Mouse (Mus musculus) neutrophil, adult 5-6 weeks (primary cell): ENCODE data around the gene Cyp39a1. TPM values are rescaled to one million over a fixed set of nuclear protein-coding genes. Genes with fewer than 3 reads are reported as not detected.

Source experiments
- ATAC-seq: fragments of 151-379, 151-347 bp; 2 replicates; pipeline ENCODE4 v1.8.0; 2017; ENCODE audit warnings: mild to moderate bottlenecking, moderate TSS enrichment; ENCODE audit not compliant: insufficient number of reproducible peaks, poor library complexity, low FRiP score, severe bottlenecking; ENCODE audit errors: extremely low read depth
- total RNA-seq: library from RNA; stranded (forward); fragments of 200-1000 nt; gene quantifications from 2 replicates; pipeline ENCODE4 v1.2.3, GENCODE M21; 2017

Cyp39a1 gene
- total RNA-seq, 1 experiment from 2014 or later: 8.6 TPM

GRCm38 (mm10) chr17:43744425-43744824 is 77.2 kb downstream of the Cyp39a1 start:
- no peak for ATAC-seq

GRCm38 (mm10) chr17:43751146-43751545 is 83.9 kb downstream of the Cyp39a1 start:
- no peak for ATAC-seq

- no peak for ATAC-seq
These were observed 85.6 kb downstream of the Cyp39a1 start for GRCm38 (mm10) chr17:43752811-43753210.

- no peak for ATAC-seq
These were observed 87.5 kb downstream of the Cyp39a1 start for GRCm38 (mm10) chr17:43754687-43755086.

GRCm38 (mm10) chr17:43758607-43759259 is 91.5 kb downstream of the Cyp39a1 start:
- no peak for ATAC-seq

GRCm38 (mm10) chr17:43784531-43784930 is 117.3 kb downstream of the Cyp39a1 start:
- no peak for ATAC-seq

GRCm38 (mm10) chr17:43788222-43788621 is 121.0 kb downstream of the Cyp39a1 start:
- ATAC-seq: no peak

GRCm38 (mm10) chr17:43789376-43789775 is 122.2 kb downstream of the Cyp39a1 start:
- no peak for ATAC-seq

GRCm38 (mm10) chr17:43791751-43792150 is 124.5 kb downstream of the Cyp39a1 start:
- ATAC-seq: no peak

- ATAC-seq: no peak
These were observed 127.6 kb downstream of the Cyp39a1 start for GRCm38 (mm10) chr17:43794731-43795280.

Other genes starting within 250 kb of the Cyp39a1 start
- 0.12 TPM in 1 of 2 replicates, not detected in the other for gene Mep1a, start 164.6 kb upstream of the Cyp39a1 start, total RNA-seq
- gene Ankrd66, start 123.8 kb upstream of the Cyp39a1 start, total RNA-seq: 2.5 and 5.5 TPM in 2 replicates
- 658 and 695 TPM in 2 replicates for gene Pla2g7, start 99.3 kb upstream of the Cyp39a1 start, total RNA-seq
- 0.12 TPM in 1 of 2 replicates, not detected in the other for gene Tdrd6, start 37.1 kb upstream of the Cyp39a1 start, total RNA-seq
- 7.9 and 9.6 TPM in 2 replicates for gene Slc25a27, start 211 bp upstream of the Cyp39a1 start, total RNA-seq
- gene Rcan2, start 133.9 kb downstream of the Cyp39a1 start, total RNA-seq: not detected in 2 replicates